Mouse (Mus musculus): ENCODE data around the gene Ica1l.

GRCm38 (mm10) chr1:59986626-59987025 is 56.4 kb downstream of the Ica1l start:
- no peak for TF ChIP-seq CTCF (IDR thresholded peaks at IDR 0.05; ENCODE audit: control insufficient read depth, insufficient read depth, low read length)
- TF ChIP-seq POLR2A (IDR thresholded peaks at IDR 0.05; ENCODE audit: borderline replicate concordance, control insufficient read depth, low read depth, low read length): no peak

All from bone marrow, adult 2 months (tissue).